Comparison of ENCODE assay signal across 23 mouse cellular contexts in genomic region chr8:19064710-19065109, GRCm38 (mm10). TPM values are rescaled to one million over a fixed set of nuclear protein-coding genes. Genes with fewer than 3 reads are reported as not detected.
DNase-seq lines count a peak whose midpoint lies in the region.
"Had no signal": no experiment of that assay in that cellular context is flagged by ENCODE, and none has a peak within 500 bp of the region (broad histone marks: within the 10 kb centered on the region; RNA-seq: fewer than 3 reads in every experiment).

Gene Defb39, minus strand, starts transcription at chr8:19064810.

- intact Hi-C loops in heart, postnatal 10 days (cut with DNase I) = no loop called here

- DNase-seq in gonadal fat pad, adult 2 months (ENCODE audit: low read depth) = no peak
- no peak for DNase-seq in heart, postnatal 10 days
- DNase-seq: adrenal gland, adult 2 months; adrenal gland, adult 8-10 months; adrenal gland, postnatal 10 days; adrenal gland, postnatal 14 days; adrenal gland, postnatal 25 days; adrenal gland, postnatal 36 days; B cell, adult 2 months; cerebellum, adult 11 months; cerebellum, adult 11-12 months; cerebellum, adult 18-20 months; cerebellum, adult 2 months had no signal

RNA-seq across cellular contexts. Expression of gene Defb39, which starts in this region (rescaled TPM):
- polyA plus RNA-seq in gonadal fat pad, adult 2 months (2012; rRNA removed) = 44.7 and 50.2 TPM in 2 replicates
- not detected for total RNA-seq in heart, postnatal 10 days (2021)
- total RNA-seq: adrenal gland, adult 2 months; adrenal gland, postnatal 10 days; adrenal gland, postnatal 14 days; adrenal gland, postnatal 25 days; adrenal gland, postnatal 36 days; adrenal gland, postnatal 4 days; CH12.LX; ES-E14; G1E; MEL had no signal
- polyA plus RNA-seq: activated CD4-positive, CD25-positive, alpha-beta regulatory T cell, adult 4 months; adrenal gland, adult 2 months; brain, embryonic 14.5 days; C2C12; CD4-positive, CD25-positive, alpha-beta regulatory T cell, adult 4 months; cerebellum, adult 2 months; G1E; Patski had no signal
